Mouse (Mus musculus) stomach, postnatal 0 days (tissue): ENCODE data around the gene 1810062G17Rik. TPM values are rescaled to one million over a fixed set of nuclear protein-coding genes. Genes with fewer than 3 reads are reported as not detected.

Source experiments
- ATAC-seq: fragments of 200-750 bp; cut with Nextera tagmentation; 2 replicates; pipeline ENCODE4 v1.8.0; 2017; ENCODE audit not compliant: low FRiP score, low TSS enrichment
- DNase-seq: peaks from one replicate; pipeline ENCODE4 v3.0.0-alpha.2; 2016; ENCODE audit warnings: low spot score
- H3K27ac ChIP-seq: fragments of 300-500 bp; sonication (generic); replicated peaks from 2 replicates; pipeline ENCODE4 v1.5.1; 2014; ENCODE audit warnings: mild to moderate bottlenecking, control low read depth
- H3K27me3 ChIP-seq: fragments of 300-500 bp; sonication (generic); 2 replicates; pipeline ENCODE4 v1.6.1; 2014; ENCODE audit warnings: low read length; ENCODE audit not compliant: control insufficient read depth, insufficient read depth
- H3K36me3 ChIP-seq: fragments of 300-500 bp; sonication (generic); 2 replicates; pipeline ENCODE4 v1.6.1; 2014; ENCODE audit warnings: low read length, mixed read lengths; ENCODE audit not compliant: control insufficient read depth, insufficient read depth
- H3K4me1 ChIP-seq: fragments of 300-500 bp; sonication (generic); replicated peaks from 2 replicates; pipeline ENCODE4 v1.6.1; 2014; ENCODE audit warnings: antibody characterized with exemption; ENCODE audit not compliant: control insufficient read depth, insufficient read depth
- H3K4me2 ChIP-seq: fragments of 300-500 bp; sonication (generic); replicated peaks from 2 replicates; pipeline ENCODE4 v1.6.1; 2014; ENCODE audit warnings: low read depth, mild to moderate bottlenecking, control low read depth, moderate library complexity
- H3K4me3 ChIP-seq: fragments of 300-500 bp; sonication (generic); 2 replicates; pipeline ENCODE4 v1.5.1; 2014; ENCODE audit warnings: low read depth, low read length, control low read depth
- H3K9ac ChIP-seq: fragments of 300-500 bp; sonication (generic); 2 replicates; pipeline ENCODE4 v1.6.1; 2014; ENCODE audit warnings: mild to moderate bottlenecking, low read length, control low read depth, mixed read lengths
- H3K9me3 ChIP-seq: fragments of 300-500 bp; sonication (generic); 2 replicates; pipeline ENCODE4 v1.6.1; 2016; ENCODE audit warnings: low read length; ENCODE audit not compliant: control insufficient read depth
- CTCF ChIP-seq: IDR thresholded peaks from 2 replicates; pipeline ENCODE4 v1.5.1; 2016; ENCODE audit warnings: antibody characterized with exemption, low read depth, mild to moderate bottlenecking, moderate library complexity
- EP300 ChIP-seq: optimal IDR thresholded peaks from 2 replicates; pipeline ENCODE3; 2016; ENCODE audit warnings: antibody characterized with exemption
- WGBS: fragments of 180-500 bp; shearing (Covaris S2); extraction: QIAGEN DNeasy Blood & Tissue Kit; methylation state at CpG from one replicate; pipeline ENCODE4 v1.1.7; 2014; 5-methylcytosine and 5-hydroxymethylcytosine counted together
- polyA plus RNA-seq: library from polyadenylated mRNA; unstranded; fragments of >200 nt; fragmentation: Nextera tagmentation; extraction: Ambion mirVana; gene quantifications from 2 replicates; pipeline ENCODE4 v1.2.1, GENCODE M21; 2015

1810062G17Rik gene
- polyA plus RNA-seq, 1 experiment from 2014 or later, result 4.0 TPM

DNA sequence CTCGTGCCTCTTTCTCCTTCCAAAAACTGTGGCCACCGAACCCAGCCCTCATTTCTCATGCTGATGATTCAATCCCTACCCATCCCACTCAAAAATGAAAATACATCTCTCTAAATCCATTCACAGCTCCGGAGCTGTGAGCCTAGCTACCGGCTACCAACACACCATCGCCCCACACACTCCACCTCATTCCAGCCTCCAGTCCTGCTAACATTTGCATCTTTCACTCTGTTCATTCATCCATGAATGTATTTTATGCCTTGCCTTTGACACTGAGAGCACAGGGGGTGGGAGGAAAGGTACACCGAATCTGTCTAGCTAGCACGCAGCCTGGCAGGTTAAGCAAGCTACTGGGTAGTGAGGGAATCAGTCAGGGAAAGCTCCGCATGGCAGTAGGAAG lies 3.0 kb downstream of the 1810062G17Rik start:
- H3K9ac ChIP-seq, result no peak overlapping the region
- no peak for DNase-seq
- H3K9me3 ChIP-seq, result no peaks in the 10 kb centered on the region
- no peak overlapping the region for H3K4me3 ChIP-seq
- ATAC-seq, result no peak
- no peak for TF ChIP-seq EP300
- peaks cover 7% of the 10 kb centered on the region; the same call in 1 of the 2 replicates for H3K4me1 ChIP-seq
- 89% methylated on average over 8 of the region's 8 CpGs for WGBS
- H3K4me2 ChIP-seq, result no peak overlapping the region
- no peaks in the 10 kb centered on the region for H3K36me3 ChIP-seq
- H3K27ac ChIP-seq, result no peak overlapping the region
- no peaks in the 10 kb centered on the region for H3K27me3 ChIP-seq

DNA sequence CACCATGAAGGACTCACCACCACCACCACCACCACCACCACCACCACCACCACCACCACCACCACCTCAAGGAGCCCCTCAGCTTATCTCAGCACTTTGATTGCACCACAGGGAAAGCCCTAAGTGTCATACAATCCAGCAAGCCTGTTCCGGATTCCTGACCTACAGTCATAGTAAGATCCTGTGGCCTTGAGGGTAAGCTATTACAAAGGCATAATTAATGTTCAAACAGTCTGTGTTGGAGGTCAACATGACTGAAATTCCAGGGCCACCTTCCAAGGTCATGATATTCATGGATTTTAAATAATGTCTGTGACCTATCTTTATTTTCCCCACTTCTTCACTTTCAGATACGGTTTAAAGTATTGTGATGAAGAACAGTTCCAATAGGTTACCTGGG lies 4.7 kb downstream of the 1810062G17Rik start:
- DNase-seq (no peak), ATAC-seq (no peak)
- 80% methylated on average over 2 of the region's 2 CpGs for WGBS
- Histone ChIP-seq H3K4me1 (0 out of 2 replicates have a peak, but pooled peaks cover 3% of the 10 kb centered on the region), H3K4me3 (no peak overlapping the region), H3K27me3 (no peaks in the 10 kb centered on the region), H3K9ac (no peak overlapping the region), H3K4me2 (no peak overlapping the region), H3K9me3 (no peaks in the 10 kb centered on the region), H3K36me3 (no peaks in the 10 kb centered on the region), H3K27ac (no peak overlapping the region)
- TF ChIP-seq CTCF (no peak), EP300 (no peak)

DNA sequence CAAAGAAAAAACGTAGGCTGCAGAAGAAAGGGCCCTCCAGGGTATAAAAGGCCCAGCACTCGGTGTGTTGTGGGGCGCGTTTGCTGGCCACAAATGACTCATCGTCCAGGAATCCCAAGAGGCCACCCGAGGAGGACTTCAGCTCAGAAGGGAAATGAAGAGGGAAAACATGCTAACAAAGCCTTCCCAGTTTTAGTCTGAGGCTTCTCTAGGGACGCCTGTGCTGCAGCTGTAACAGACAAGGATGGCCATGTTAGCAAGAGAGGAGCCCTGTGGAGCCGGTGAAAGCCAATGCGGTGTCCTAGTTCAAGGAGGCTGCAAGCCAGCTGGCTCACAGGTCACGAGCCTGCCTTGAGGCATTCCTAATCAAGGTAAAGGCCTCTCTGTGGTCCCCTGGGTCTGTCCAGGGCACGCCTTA lies 6.0 kb downstream of the 1810062G17Rik start:
- 14% methylated on average over 11 of the region's 11 CpGs for WGBS
- H3K4me3 ChIP-seq, result no peak overlapping the region
- peak; percentile 86 for ATAC-seq

DNA sequence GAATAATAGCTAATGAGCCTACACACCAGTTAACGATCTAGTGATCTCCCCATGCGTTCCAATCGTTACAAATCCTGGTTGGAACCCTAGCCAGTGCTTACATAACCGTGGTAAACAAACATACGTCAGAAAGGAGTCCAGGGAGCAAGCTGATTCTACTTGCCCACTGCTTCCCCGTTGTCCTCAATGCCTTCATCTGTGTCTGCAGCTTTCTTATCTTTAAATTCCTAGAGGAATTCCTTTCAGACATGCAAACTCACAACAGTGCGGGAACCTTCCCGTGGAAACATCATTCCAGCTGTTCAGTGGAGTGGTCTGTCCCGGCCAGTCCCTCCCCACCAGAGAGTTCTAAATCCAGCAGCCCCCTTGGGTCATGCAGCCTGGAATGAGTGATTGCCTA lies 7.2 kb downstream of the 1810062G17Rik start:
- DNase-seq, result no peak
- TF ChIP-seq CTCF (no peak), EP300 (no peak)
- 14% methylated on average over 9 of the region's 9 CpGs for WGBS
- Histone ChIP-seq H3K27me3 (no peaks in the 10 kb centered on the region), H3K4me1 (no peaks in the 10 kb centered on the region), H3K4me2 (peak overlapping the region; percentile 31), H3K9me3 (no peaks in the 10 kb centered on the region), H3K27ac (no peak overlapping the region), H3K9ac (no peak overlapping the region), H3K4me3 (no peak overlapping the region), H3K36me3 (no peaks in the 10 kb centered on the region)
- ATAC-seq, result no peak

More for the DNA sequence above, 6.0 kb downstream of the 1810062G17Rik start:
- Histone ChIP-seq H3K36me3 (no peaks in the 10 kb centered on the region), H3K9ac (peak overlapping the region; percentile 43), H3K27ac (peak overlapping the region; percentile 91), H3K27me3 (no peaks in the 10 kb centered on the region), H3K9me3 (no peaks in the 10 kb centered on the region), H3K4me1 (0 out of 2 replicates have a peak, but pooled peaks cover 2% of the 10 kb centered on the region), H3K4me2 (peak overlapping the region; percentile 32)
- TF ChIP-seq EP300 (no peak), CTCF (no peak)
- DNase-seq, result peak; percentile 64

DNA sequence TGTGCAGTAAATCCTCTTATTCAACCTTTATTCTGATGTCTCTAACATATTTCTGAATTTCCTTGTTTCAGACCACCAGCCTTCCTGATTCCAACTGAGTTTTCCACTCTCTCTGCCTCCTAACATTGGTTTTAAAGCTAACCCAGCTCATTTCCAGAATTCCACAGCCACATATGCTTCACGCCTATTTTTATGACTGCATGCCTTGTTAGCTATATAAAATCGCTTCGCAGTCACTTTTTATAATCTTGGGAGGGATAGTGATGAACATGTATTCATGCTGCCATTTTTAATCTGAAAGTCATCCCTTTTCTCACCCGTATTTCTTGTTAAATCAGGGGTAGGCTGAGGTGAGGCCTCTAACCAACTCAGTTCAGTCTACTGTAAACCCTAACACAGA lies 8.6 kb downstream of the 1810062G17Rik start:
- Histone ChIP-seq H3K27me3 (no peaks in the 10 kb centered on the region), H3K4me1 (no peaks in the 10 kb centered on the region), H3K9ac (no peak overlapping the region), H3K9me3 (no peaks in the 10 kb centered on the region), H3K4me2 (no peak overlapping the region), H3K4me3 (no peak overlapping the region), H3K36me3 (no peaks in the 10 kb centered on the region), H3K27ac (no peak overlapping the region)
- no peak for ATAC-seq
- TF ChIP-seq CTCF (no peak), EP300 (no peak)
- DNase-seq, result no peak
- WGBS, result 92% methylated on average over 4 of the region's 4 CpGs

DNA sequence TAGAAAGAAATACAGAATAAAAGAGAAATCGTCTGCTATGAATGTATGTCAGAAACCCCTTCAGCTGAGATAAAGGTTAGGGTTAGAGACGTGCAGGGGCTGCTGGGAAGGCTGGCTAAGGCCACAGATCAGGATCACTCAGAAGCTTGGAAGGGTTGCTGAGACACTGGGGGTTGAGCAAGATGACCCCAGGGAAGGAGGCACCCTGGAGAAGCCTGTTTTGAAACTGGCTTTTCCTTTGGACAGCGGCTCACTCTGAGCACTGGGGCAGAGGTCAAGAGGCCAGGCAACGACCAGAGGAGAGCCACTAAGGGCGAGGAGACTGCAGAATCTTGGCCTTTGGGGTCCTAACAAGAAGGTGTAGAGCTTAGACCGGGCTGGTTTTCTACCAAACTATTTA lies 10.4 kb downstream of the 1810062G17Rik start:
- Histone ChIP-seq H3K27ac (no peak overlapping the region), H3K4me2 (no peak overlapping the region), H3K27me3 (no peaks in the 10 kb centered on the region), H3K4me1 (no peaks in the 10 kb centered on the region), H3K36me3 (no peaks in the 10 kb centered on the region), H3K9ac (no peak overlapping the region), H3K9me3 (no peaks in the 10 kb centered on the region), H3K4me3 (no peak overlapping the region)
- TF ChIP-seq CTCF, result no peak
- no peak for TF ChIP-seq EP300
- no peak for DNase-seq
- ATAC-seq, result no peak
- 52% methylated on average over 6 of the region's 6 CpGs for WGBS
